Mouse (Mus musculus) neural tube, embryonic 13.5 days (tissue): ENCODE results near the gene Syt7. TPM values are rescaled to one million over a fixed set of nuclear protein-coding genes. Genes with fewer than 3 reads are reported as not detected.

Experiments used
- ATAC-seq: fragments of 200-750 bp; cut with Nextera tagmentation; 2 replicates; pipeline ENCODE4 v1.8.0; 2017; ENCODE audit warnings: low read depth, mild to moderate bottlenecking, moderate TSS enrichment, moderate library complexity
- H3K27ac ChIP-seq: fragments of 300-500 bp; sonication (generic); replicated peaks from 2 replicates; pipeline ENCODE4 v1.5.1; 2015; ENCODE audit warnings: moderate library complexity, mild to moderate bottlenecking, inconsistent platforms
- H3K27me3 ChIP-seq: fragments of 300-500 bp; sonication (generic); 2 replicates; pipeline ENCODE4 v1.6.1; 2015; ENCODE audit warnings: mild to moderate bottlenecking, inconsistent platforms
- H3K36me3 ChIP-seq: fragments of 300-500 bp; sonication (generic); 2 replicates; pipeline ENCODE4 v1.6.1; 2015; ENCODE audit warnings: mild to moderate bottlenecking, inconsistent platforms
- H3K4me1 ChIP-seq: fragments of 300-500 bp; sonication (generic); replicated peaks from 2 replicates; pipeline ENCODE4 v1.6.1; 2015; ENCODE audit warnings: inconsistent platforms
- H3K4me2 ChIP-seq: fragments of 300-500 bp; sonication (generic); 2 replicates; pipeline ENCODE4 v1.6.1; 2015; ENCODE audit warnings: inconsistent platforms, mild to moderate bottlenecking, moderate library complexity
- H3K4me3 ChIP-seq: fragments of 300-500 bp; sonication (generic); 2 replicates; pipeline ENCODE4 v1.5.1; 2015; ENCODE audit warnings: mild to moderate bottlenecking, inconsistent platforms
- H3K9ac ChIP-seq: fragments of 300-500 bp; sonication (generic); 2 replicates; pipeline ENCODE4 v1.6.1; 2015; ENCODE audit warnings: moderate library complexity, mild to moderate bottlenecking, inconsistent platforms
- H3K9me3 ChIP-seq: fragments of 300-500 bp; sonication (generic); 2 replicates; pipeline ENCODE4 v1.6.1; 2016; ENCODE audit warnings: inconsistent platforms
- WGBS: fragments of 180-500 bp; shearing (Covaris S2); methylation state at CpG from one replicate; pipeline ENCODE4 v1.1.7; 2015; 5-methylcytosine and 5-hydroxymethylcytosine counted together
- polyA plus RNA-seq: library from polyadenylated mRNA; unstranded; fragments of >200 nt; fragmentation: Nextera tagmentation; extraction: Ambion mirVana; gene quantifications from 2 replicates; pipeline ENCODE4 v1.2.1, GENCODE M21; 2015

Gene Syt7
- 9.6 and 10.7 TPM in 2 replicates for polyA plus RNA-seq

DNA sequence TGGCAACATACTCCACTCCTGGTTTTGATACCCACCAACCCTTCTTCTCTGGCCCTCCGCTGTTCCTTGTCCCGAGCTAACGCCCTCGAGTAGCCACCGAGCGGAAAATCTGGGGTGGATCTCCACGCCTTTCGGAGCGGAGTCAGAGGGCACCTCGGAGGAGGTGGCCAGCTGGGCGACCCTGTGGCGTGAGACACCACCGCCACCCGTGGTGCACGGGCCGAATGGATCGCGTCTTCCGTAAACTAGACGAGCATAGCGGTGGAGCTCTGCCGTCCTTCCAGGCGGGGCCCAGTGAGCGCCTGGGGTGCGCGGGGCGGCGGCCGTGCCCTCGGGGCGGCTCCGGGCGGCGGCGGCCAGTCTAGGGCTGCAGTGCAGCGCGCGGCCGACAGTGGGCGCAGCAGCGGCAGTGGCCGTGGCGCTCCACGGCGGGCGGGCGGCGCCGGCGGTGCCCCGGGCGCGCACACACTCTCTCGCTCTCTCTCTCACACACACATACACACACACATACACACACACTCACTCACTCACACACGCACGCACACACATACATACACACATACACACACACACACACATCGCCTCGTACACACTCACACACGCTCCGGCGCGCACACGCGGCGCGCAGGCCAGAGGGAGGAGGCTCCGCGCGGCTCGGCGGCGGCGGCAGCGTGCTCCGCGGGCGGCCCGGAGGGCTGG, at the start of gene Syt7:
Syt7 (plus strand) TSS at position 476 of the 699 bp plus-strand sequence.
- Histone ChIP-seq H3K36me3 (no peaks in the 10 kb centered on the region), H3K27ac (peak within 1 kb of the TSS; percentile 71), H3K4me1 (peaks cover 37% of the 10 kb centered on the region), H3K9me3 (no peaks in the 10 kb centered on the region), H3K27me3 (peaks cover 34% of the 10 kb centered on the region), H3K4me2 (peak within 1 kb of the TSS; percentile 71), H3K4me3 (peak within 1 kb of the TSS; percentile 72), H3K9ac (peak within 1 kb of the TSS; percentile 87)
- peak; percentile 78 for ATAC-seq
- under 1% methylated on average over 61 of the region's 78 CpGs for WGBS

DNA sequence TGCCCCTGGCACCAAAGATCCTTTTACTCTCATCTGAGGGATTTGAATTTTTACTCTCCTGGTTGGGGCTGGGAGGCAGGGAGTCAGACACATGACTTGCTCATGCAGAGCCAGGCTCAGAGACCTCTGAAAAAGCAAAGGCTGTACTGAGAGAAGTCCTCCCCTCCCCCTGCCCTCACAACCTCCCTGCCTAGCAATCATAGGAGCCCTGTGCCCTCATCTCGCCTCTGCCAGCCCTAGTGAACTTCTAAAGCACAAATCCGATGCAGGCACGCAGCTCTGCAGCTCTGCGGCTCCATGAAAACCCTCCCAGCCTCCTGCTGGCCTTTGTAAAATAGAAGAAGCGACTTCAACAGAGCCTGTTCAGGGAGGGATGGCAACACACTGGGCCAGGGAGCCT, 49.6 kb upstream of the Syt7 start:
- 11% methylated on average over 5 of the region's 5 CpGs for WGBS
- H3K9me3 ChIP-seq = no peaks in the 10 kb centered on the region
- no peak overlapping the region for H3K9ac ChIP-seq
- peaks cover 28% of the 10 kb centered on the region; the same call in 1 of the 2 replicates for H3K27me3 ChIP-seq
- H3K36me3 ChIP-seq = no peaks in the 10 kb centered on the region
- no peak overlapping the region for H3K4me3 ChIP-seq
- no peak for ATAC-seq
- H3K27ac ChIP-seq = no peak overlapping the region
- no peak overlapping the region for H3K4me2 ChIP-seq
- peaks cover 35% of the 10 kb centered on the region for H3K4me1 ChIP-seq

DNA sequence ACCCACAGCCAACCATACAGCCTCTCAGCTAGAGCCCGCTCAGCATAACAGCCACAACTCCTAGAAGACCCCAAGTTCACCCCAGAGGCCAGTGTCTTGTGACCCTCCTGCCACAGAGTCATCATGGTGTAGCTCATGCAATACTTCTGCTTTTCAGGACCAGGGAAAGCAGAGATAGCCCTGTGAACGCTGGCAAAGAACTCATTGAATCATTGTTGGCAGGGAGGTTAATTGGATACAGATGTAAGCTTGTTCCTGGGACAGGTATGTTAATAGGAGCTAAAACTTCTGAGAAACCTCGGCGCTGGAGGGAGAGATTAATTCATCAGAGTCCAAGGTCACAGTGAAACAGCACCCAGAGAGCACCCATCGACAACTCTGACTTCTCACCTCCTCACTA, 48.2 kb upstream of the Syt7 start:
- H3K27ac ChIP-seq = no peak overlapping the region
- ATAC-seq = no peak
- H3K4me2 ChIP-seq = no peak overlapping the region
- peaks cover 28% of the 10 kb centered on the region; the same call in 1 of the 2 replicates for H3K27me3 ChIP-seq
- no peaks in the 10 kb centered on the region for H3K36me3 ChIP-seq
- no peaks in the 10 kb centered on the region for H3K9me3 ChIP-seq
- no peak overlapping the region for H3K9ac ChIP-seq
- peaks cover 32% of the 10 kb centered on the region for H3K4me1 ChIP-seq
- no peak overlapping the region for H3K4me3 ChIP-seq
- WGBS = 41% methylated on average over 5 of the region's 5 CpGs

DNA sequence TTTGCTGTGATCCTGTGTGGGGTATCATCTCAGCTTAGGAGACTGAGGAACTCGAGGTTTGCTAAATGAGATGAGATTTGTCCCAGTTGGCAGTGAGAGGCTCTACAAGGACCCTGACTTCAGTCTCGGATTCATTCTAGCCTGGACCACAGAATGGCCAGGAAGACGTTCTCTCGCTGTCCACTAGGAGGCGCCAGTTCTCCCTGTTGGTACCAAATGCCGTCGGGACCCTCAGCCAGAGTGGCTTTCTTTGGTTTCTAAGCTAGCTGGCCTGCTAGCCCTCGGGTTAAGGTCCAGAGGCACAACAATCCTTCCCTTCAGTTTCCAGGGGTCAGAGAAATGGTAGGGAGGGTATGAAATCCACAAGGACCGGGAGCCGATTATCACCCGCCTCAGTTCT, 47.7 kb upstream of the Syt7 start:
- ATAC-seq = no peak

DNA sequence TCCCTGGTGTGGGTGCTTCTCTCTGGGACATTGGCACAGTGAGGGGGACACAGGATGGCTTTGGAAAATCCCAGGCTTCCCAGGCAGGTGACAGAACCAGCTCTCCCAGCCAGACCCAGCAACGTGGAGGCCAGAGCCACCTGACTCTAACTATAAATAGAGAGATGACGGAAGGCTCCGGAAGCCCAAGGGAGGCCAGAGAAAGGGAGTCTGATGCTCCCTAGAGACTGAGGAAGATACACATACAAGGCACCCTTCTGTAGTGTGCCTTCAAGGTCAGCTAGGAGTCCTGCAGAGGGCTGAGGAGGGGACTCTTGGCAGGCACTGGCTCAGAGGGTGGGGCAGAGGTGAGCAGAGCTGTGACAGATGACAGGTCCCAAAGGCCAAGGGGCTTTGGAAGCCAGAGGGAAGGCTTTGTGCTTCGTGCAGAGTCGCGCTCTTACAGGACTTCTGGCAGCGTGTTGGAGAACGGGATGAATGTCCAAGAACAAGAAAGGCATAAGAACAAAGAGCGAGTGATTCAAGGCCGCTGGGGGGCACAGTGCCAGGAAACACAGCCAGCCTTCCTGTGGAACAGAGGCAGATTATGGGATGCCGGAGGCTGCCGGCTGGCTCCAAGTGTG, 47.0 kb upstream of the Syt7 start:
- H3K4me1 ChIP-seq = peaks cover 34% of the 10 kb centered on the region
- no peak overlapping the region for H3K4me2 ChIP-seq
- H3K4me3 ChIP-seq = no peak overlapping the region
- ATAC-seq = peak; percentile 48
- peaks cover 28% of the 10 kb centered on the region; the same call in 1 of the 2 replicates for H3K27me3 ChIP-seq
- 27% methylated on average over 12 of the region's 12 CpGs for WGBS
- no peaks in the 10 kb centered on the region for H3K36me3 ChIP-seq
- H3K9me3 ChIP-seq = no peaks in the 10 kb centered on the region
- H3K27ac ChIP-seq = peak overlapping the region; percentile 71
- H3K9ac ChIP-seq = no peak overlapping the region

More for the DNA sequence above, 47.7 kb upstream of the Syt7 start:
- Histone ChIP-seq H3K27me3 (peaks cover 28% of the 10 kb centered on the region; the same call in 1 of the 2 replicates), H3K4me3 (no peak overlapping the region), H3K9ac (no peak overlapping the region), H3K4me1 (peaks cover 33% of the 10 kb centered on the region), H3K36me3 (no peaks in the 10 kb centered on the region), H3K4me2 (no peak overlapping the region), H3K27ac (no peak overlapping the region), H3K9me3 (no peaks in the 10 kb centered on the region)
- WGBS = 17% methylated on average over 11 of the region's 11 CpGs

DNA sequence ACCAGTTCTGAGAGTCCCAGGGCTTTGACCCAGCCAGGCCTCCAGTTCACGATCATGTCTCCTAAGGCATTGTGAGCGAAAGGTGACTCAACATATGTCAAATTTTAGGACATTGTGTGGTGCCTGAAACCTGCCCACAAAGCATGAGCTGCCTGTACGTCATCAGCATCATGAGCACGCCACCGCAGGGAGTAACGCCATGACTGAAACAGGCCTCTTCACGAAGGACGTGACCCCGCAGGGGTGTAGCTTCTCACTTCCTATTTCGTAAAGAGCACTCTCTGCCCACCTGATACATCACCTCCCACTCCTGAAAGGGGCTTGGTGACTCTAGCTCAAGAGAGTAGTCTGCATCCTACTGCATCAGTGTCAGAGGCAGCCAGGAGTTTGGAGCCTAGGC, 45.0 kb upstream of the Syt7 start:
- Histone ChIP-seq H3K9ac (no peak overlapping the region), H3K4me3 (no peak overlapping the region), H3K4me1 (peaks cover 34% of the 10 kb centered on the region), H3K36me3 (no peaks in the 10 kb centered on the region), H3K9me3 (no peaks in the 10 kb centered on the region), H3K27ac (no peak overlapping the region), H3K4me2 (no peak overlapping the region), H3K27me3 (peaks cover 24% of the 10 kb centered on the region; the same call in 1 of the 2 replicates)
- WGBS = 81% methylated on average over 10 of the region's 10 CpGs
- ATAC-seq = no peak

DNA sequence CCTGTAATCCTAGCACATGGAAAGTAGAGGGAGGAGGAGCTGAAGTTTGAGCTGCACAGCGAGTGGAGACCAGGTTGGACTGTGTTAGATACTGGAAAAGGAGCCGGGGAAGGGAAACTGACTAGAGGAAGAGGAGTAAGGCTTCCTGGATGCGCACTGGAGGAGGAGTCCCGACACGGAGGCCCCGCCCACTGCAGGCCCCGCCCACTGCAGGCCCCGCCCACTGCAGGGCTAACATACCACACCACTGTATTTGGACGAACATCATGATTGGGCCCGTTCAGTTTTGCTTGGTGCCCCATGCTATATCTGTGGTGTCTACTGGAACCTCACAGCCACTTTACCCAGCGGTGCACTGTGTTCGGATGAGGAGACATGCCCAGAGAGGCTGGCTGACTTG, 43.2 kb upstream of the Syt7 start:
- Histone ChIP-seq H3K4me3 (no peak overlapping the region), H3K9me3 (no peaks in the 10 kb centered on the region), H3K27me3 (0 out of 2 replicates have a peak, but pooled peaks cover 6% of the 10 kb centered on the region), H3K36me3 (no peaks in the 10 kb centered on the region), H3K27ac (no peak overlapping the region), H3K9ac (no peak overlapping the region), H3K4me2 (no peak overlapping the region), H3K4me1 (peaks cover 29% of the 10 kb centered on the region)
- 45% methylated on average over 12 of the region's 12 CpGs for WGBS
- 0 out of 2 replicates have a peak, but pooled peaks have one; percentile 9 for ATAC-seq

DNA sequence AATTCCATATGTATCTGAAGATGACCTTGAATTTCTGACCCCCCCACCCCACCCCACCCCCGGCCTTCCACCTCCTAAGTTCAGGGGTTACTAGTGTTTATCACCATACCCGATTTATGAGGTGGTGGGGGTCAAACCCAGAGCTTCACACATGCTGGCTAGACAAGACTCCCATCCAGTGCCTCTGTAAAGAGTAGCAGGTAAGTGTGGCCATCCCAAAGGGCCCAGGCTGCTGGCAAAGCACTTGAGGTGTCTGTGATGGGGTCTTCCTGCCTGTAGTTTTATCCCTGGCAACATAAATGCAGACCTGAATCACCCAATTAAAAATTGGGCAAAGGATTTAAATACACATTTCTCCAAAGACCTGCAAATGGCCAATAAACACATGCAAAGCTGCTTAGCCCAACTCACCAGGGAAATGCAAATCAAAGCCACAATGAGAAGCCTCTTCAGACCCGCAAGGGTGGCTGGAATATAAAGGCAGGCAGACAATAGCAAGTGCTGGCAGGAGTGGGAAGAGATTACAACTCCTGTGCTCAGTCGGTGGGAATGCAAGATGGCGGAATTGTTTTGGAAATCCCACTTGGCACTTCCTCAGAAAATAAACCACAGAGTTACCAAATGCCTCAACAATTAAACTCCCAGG, 41.1 kb upstream of the Syt7 start:
- Histone ChIP-seq H3K9me3 (no peaks in the 10 kb centered on the region), H3K4me2 (no peak overlapping the region), H3K27me3 (0 out of 2 replicates have a peak, but pooled peaks cover 3% of the 10 kb centered on the region), H3K4me3 (no peak overlapping the region), H3K36me3 (no peaks in the 10 kb centered on the region), H3K4me1 (peaks cover 12% of the 10 kb centered on the region), H3K9ac (no peak overlapping the region), H3K27ac (no peak overlapping the region)
- no peak for ATAC-seq
- 44% methylated on average over 5 of the region's 5 CpGs for WGBS

DNA sequence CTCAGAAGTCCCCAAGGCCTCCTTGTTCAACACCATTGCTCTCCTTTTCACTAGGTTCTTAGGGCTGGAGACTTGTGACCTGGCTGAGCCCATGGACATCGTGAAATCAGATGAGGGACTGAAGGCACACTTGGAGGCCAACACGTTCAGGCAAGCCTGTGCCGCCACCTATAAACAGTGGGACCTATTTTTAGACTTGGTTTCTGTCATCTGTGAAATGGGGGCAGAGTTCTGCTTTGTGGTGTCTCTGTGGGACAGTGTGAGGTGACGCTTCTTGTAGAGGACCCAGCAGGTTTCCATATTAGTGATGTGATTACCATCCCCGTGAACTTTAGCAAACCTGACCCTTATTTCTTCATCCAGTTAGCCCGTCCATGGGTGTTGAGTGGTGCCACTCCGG, 36.7 kb upstream of the Syt7 start:
- Histone ChIP-seq H3K9ac (no peak overlapping the region), H3K4me3 (no peak overlapping the region), H3K9me3 (no peaks in the 10 kb centered on the region), H3K36me3 (no peaks in the 10 kb centered on the region), H3K27ac (no peak overlapping the region), H3K4me2 (no peak overlapping the region), H3K27me3 (no peaks in the 10 kb centered on the region), H3K4me1 (peaks cover 7% of the 10 kb centered on the region)
- ATAC-seq = no peak
- 90% methylated on average over 7 of the region's 7 CpGs for WGBS

DNA sequence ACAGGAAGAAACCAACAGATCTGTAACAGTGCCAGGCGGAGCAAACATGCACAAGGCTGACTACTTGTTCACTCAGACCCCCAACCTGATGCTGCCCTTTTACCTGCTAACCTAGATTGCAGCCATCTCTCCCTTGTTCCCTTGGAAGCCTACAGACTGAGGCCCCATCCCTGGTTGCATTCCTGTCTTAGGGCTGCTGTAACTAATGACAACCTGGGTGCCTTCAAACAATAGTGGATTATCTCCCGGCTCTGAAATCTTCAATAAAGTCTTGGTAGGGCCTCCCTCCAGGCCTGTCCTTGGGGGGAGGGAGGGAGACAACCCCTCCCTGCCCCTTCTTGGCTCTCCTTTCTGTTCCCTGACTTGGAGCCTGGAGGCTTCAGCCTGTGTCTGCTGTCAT, 34.1 kb upstream of the Syt7 start:
- 34% methylated on average over 2 of the region's 2 CpGs for WGBS
- no peak for ATAC-seq

DNA sequence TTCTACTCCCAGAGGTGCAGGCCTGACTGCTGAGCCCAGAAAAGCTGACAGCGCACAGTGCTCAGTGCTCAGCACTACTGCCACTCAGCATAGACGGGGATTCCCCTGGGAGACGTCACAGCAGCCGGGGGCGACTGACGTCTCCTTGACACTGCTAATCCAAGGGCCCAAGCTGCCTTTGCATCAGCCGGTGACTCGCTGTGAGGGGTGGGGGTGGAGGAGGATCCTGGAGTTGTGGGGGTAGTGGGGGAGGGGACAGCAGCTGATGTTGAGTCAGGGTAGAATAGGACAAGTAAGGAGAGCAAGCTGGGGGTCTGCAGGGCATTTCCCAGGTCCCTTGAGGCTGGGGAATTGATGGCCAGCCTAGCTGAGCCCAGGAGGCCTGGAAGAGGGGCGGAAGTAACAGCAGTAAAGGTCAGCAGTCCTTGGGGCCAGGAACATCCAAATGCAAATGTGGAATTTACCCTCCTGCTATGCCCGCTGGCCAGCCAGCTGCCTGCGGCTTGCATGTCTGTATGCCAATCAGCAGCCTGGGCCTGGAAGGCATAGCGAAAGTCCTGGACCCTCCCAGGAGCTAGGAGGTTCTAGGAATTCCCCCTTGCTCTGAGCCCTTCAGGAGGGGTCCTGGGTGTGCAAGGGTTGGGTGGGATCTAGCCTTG, 31.9 kb upstream of the Syt7 start:
- 0 out of 2 replicates have a peak overlapping the region, but pooled peaks have one; percentile 13 for H3K27ac ChIP-seq
- 6% methylated on average over 12 of the region's 12 CpGs for WGBS
- peaks cover 8% of the 10 kb centered on the region for H3K4me1 ChIP-seq
- no peak overlapping the region for H3K4me2 ChIP-seq
- no peaks in the 10 kb centered on the region for H3K9me3 ChIP-seq
- peak; percentile 45; the same call in 1 of the 2 replicates for ATAC-seq
- no peak overlapping the region for H3K4me3 ChIP-seq
- H3K36me3 ChIP-seq = no peaks in the 10 kb centered on the region
- peak overlapping the region; percentile 17; the same call in 1 of the 2 replicates for H3K9ac ChIP-seq
- no peaks in the 10 kb centered on the region for H3K27me3 ChIP-seq

More for the DNA sequence above, 34.1 kb upstream of the Syt7 start:
- peaks cover 8% of the 10 kb centered on the region for H3K4me1 ChIP-seq
- no peak overlapping the region for H3K4me3 ChIP-seq
- H3K27me3 ChIP-seq = no peaks in the 10 kb centered on the region
- no peak overlapping the region for H3K9ac ChIP-seq
- H3K9me3 ChIP-seq = no peaks in the 10 kb centered on the region
- H3K36me3 ChIP-seq = no peaks in the 10 kb centered on the region
- no peak overlapping the region for H3K27ac ChIP-seq
- H3K4me2 ChIP-seq = no peak overlapping the region
